Comparison of ENCODE assay signal across 30 mouse cellular contexts in the genomic region with DNA sequence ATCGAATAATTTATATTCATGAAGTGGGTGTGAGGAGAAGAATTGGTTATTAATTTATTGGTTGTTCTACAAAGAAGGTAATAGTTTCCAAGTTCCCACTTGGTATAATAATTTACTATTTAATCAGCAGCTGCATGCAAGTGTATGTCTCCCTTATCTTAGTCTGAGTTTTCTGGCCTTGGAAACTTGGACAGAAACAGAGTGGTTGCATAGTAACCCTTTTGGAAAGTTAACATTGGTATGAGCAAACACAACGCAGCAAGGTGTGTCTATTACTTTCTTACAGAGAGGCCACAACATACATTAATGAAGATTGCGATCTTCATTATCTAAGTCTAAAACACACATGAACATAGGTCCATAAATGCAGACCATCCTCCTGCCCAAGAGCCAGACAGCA. TPM values are rescaled to one million over a fixed set of nuclear protein-coding genes. Genes with fewer than 3 reads are reported as not detected.
DNase-seq lines count a peak whose midpoint lies in the region; ATAC-seq and TF ChIP-seq lines count a peak whose summit lies in the region.
"Had no signal": no experiment of that assay in that cellular context is flagged by ENCODE, and none has a peak within 500 bp of the region (broad histone marks: within the 10 kb centered on the region; RNA-seq: fewer than 3 reads in every experiment).

No protein-coding gene starts in this region.

- no peak overlapping the region for H3K4me3 ChIP-seq in embryonic facial prominence, embryonic 14.5 days (ENCODE audit: low read depth, low read length)
- no peak overlapping the region for H3K4me3 ChIP-seq in embryonic facial prominence, embryonic 10.5 days
- H3K4me3 ChIP-seq in kidney, embryonic 14.5 days (ENCODE audit: low read length), result no peak overlapping the region
- no peak overlapping the region for H3K4me3 ChIP-seq in stomach, embryonic 14.5 days (ENCODE audit: low read depth, low read length)
- H3K4me3 ChIP-seq in stomach, postnatal 0 days (ENCODE audit: low read depth, low read length), result no peak overlapping the region
- H3K4me3 ChIP-seq in forebrain, embryonic 15.5 days, result no peak overlapping the region
- H3K4me3 ChIP-seq: embryonic facial prominence, embryonic 15.5 days; erythroblast, embryonic 14.5 days; forebrain, embryonic 12.5 days; hindbrain, embryonic 10.5 days; hindbrain, embryonic 13.5 days had no signal

- H3K27me3 ChIP-seq in embryonic facial prominence, embryonic 14.5 days (replicated peaks; ENCODE audit: control insufficient read depth, insufficient read depth, low read length), result no peaks in the 10 kb centered on the region
- 0 out of 2 replicates have a peak, but pooled peaks cover 3% of the 10 kb centered on the region for H3K27me3 ChIP-seq in embryonic facial prominence, embryonic 10.5 days (replicated peaks; ENCODE audit: low read depth, poor library complexity, severe bottlenecking)
- H3K27me3 ChIP-seq in kidney, embryonic 14.5 days (ENCODE audit: control insufficient read depth, insufficient read depth, low read length), result no peaks in the 10 kb centered on the region
- H3K27me3 ChIP-seq in stomach, embryonic 14.5 days (ENCODE audit: control insufficient read depth, insufficient read depth, low read length), result no peaks in the 10 kb centered on the region
- no peaks in the 10 kb centered on the region for H3K27me3 ChIP-seq in stomach, postnatal 0 days (ENCODE audit: control insufficient read depth, insufficient read depth, low read length)
- no peaks in the 10 kb centered on the region for H3K27me3 ChIP-seq in forebrain, embryonic 15.5 days
- H3K27me3 ChIP-seq: embryonic facial prominence, embryonic 15.5 days; forebrain, embryonic 12.5 days; hindbrain, embryonic 13.5 days had no signal

- no peak for DNase-seq in embryonic facial prominence, embryonic 14.5 days (ENCODE audit: low spot score)
- DNase-seq in embryonic facial prominence, embryonic 10.5 days (ENCODE audit: low spot score), result no peak
- no peak for DNase-seq in kidney, adult 18-20 months
- DNase-seq in stomach, postnatal 0 days (ENCODE audit: low spot score), result no peak
- DNase-seq: adrenal gland, adult 8-10 months; adrenal gland, postnatal 25 days; cerebellum, adult 11-12 months; cerebellum, adult 8-10 months; cerebellum, postnatal 10 days; cerebellum, postnatal 36 days; embryo, embryonic 11 days; gastrocnemius, postnatal 10 days; gastrocnemius, postnatal 36 days; heart, postnatal 36 days had no signal

- no peak for TF ChIP-seq CTCF in stomach, postnatal 0 days (IDR thresholded peaks at IDR 0.05; ENCODE audit: low read depth)

- H3K4me2 ChIP-seq in embryonic facial prominence, embryonic 14.5 days (ENCODE audit: low read depth, low read length), result no peak overlapping the region
- H3K4me2 ChIP-seq in kidney, embryonic 14.5 days (replicated peaks; ENCODE audit: low read depth, low read length), result no peak overlapping the region
- H3K4me2 ChIP-seq in stomach, embryonic 14.5 days (replicated peaks; ENCODE audit: low read depth, low read length), result no peak overlapping the region
- no peak overlapping the region for H3K4me2 ChIP-seq in stomach, postnatal 0 days (replicated peaks; ENCODE audit: low read depth)
- no peak overlapping the region for H3K4me2 ChIP-seq in forebrain, embryonic 15.5 days (replicated peaks)
- H3K4me2 ChIP-seq: embryonic facial prominence, embryonic 15.5 days; forebrain, embryonic 12.5 days; heart, embryonic 11.5 days; hindbrain, embryonic 13.5 days had no signal

- no peak for ATAC-seq in embryonic facial prominence, embryonic 14.5 days (ENCODE audit: low read depth)
- no peak for ATAC-seq in kidney, embryonic 14.5 days (ENCODE audit: low FRiP score, low TSS enrichment)
- ATAC-seq in stomach, embryonic 14.5 days (ENCODE audit: insufficient number of reproducible peaks, insufficient read depth, low FRiP score, low read depth), result peak; percentile 81
- no peak; the same call in 1 of the 2 replicates for ATAC-seq in stomach, postnatal 0 days (ENCODE audit: low FRiP score, low TSS enrichment)
- ATAC-seq in forebrain, embryonic 15.5 days (replicated peaks), result no peak
- ATAC-seq: activated CD4-positive, CD25-positive, alpha-beta regulatory T cell, adult 4 months; forebrain, embryonic 16.5 days; hindbrain, embryonic 16.5 days had no signal

- 87% methylated on average over 3 of the region's 3 CpGs for WGBS in embryonic facial prominence, embryonic 14.5 days
- WGBS in embryonic facial prominence, embryonic 10.5 days, result 89% methylated on average over 3 of the region's 3 CpGs
- WGBS in kidney, embryonic 14.5 days, result 86% methylated on average over 3 of the region's 3 CpGs
- 81% methylated on average over 3 of the region's 3 CpGs for WGBS in stomach, embryonic 14.5 days
- WGBS in stomach, postnatal 0 days, result 61% methylated on average over 3 of the region's 3 CpGs
- 96% methylated on average over 3 of the region's 3 CpGs for WGBS in forebrain, embryonic 15.5 days

- no peaks in the 10 kb centered on the region for H3K9me3 ChIP-seq in embryonic facial prominence, embryonic 14.5 days (ENCODE audit: control insufficient read depth, low read length)
- no peaks in the 10 kb centered on the region for H3K9me3 ChIP-seq in embryonic facial prominence, embryonic 10.5 days
- H3K9me3 ChIP-seq in kidney, embryonic 14.5 days (ENCODE audit: control insufficient read depth, low read length), result no peaks in the 10 kb centered on the region
- no peaks in the 10 kb centered on the region for H3K9me3 ChIP-seq in stomach, embryonic 14.5 days (ENCODE audit: control insufficient read depth, low read depth, low read length)
- no peaks in the 10 kb centered on the region for H3K9me3 ChIP-seq in stomach, postnatal 0 days (ENCODE audit: control insufficient read depth, low read length)
- H3K9me3 ChIP-seq in forebrain, embryonic 15.5 days, result no peaks in the 10 kb centered on the region
- H3K9me3 ChIP-seq: embryonic facial prominence, embryonic 15.5 days; forebrain, embryonic 12.5 days; hindbrain, embryonic 10.5 days; hindbrain, embryonic 13.5 days had no signal

- no peaks in the 10 kb centered on the region for H3K36me3 ChIP-seq in embryonic facial prominence, embryonic 14.5 days (ENCODE audit: control insufficient read depth, insufficient read depth, low read length)
- H3K36me3 ChIP-seq in embryonic facial prominence, embryonic 10.5 days (replicated peaks), result no peaks in the 10 kb centered on the region
- no peaks in the 10 kb centered on the region for H3K36me3 ChIP-seq in kidney, embryonic 14.5 days (ENCODE audit: control insufficient read depth, insufficient read depth, low read length)
- no peaks in the 10 kb centered on the region for H3K36me3 ChIP-seq in stomach, embryonic 14.5 days (ENCODE audit: control insufficient read depth, insufficient read depth, low read length)
- H3K36me3 ChIP-seq in stomach, postnatal 0 days (ENCODE audit: control insufficient read depth, insufficient read depth, low read length), result no peaks in the 10 kb centered on the region
- H3K36me3 ChIP-seq in forebrain, embryonic 15.5 days, result no peaks in the 10 kb centered on the region
- H3K36me3 ChIP-seq: embryonic facial prominence, embryonic 15.5 days; forebrain, embryonic 12.5 days; hindbrain, embryonic 10.5 days; hindbrain, embryonic 13.5 days had no signal

- no peak for TF ChIP-seq EP300 in stomach, postnatal 0 days (optimal IDR thresholded peaks at IDR 0.05)

- H3K4me1 ChIP-seq in embryonic facial prominence, embryonic 14.5 days (ENCODE audit: control insufficient read depth, insufficient read depth, low read length), result peaks cover 18% of the 10 kb centered on the region
- H3K4me1 ChIP-seq in embryonic facial prominence, embryonic 10.5 days, result no peaks in the 10 kb centered on the region
- H3K4me1 ChIP-seq in kidney, embryonic 14.5 days (ENCODE audit: control insufficient read depth, insufficient read depth, low read length), result peaks cover 23% of the 10 kb centered on the region
- peaks cover 2% of the 10 kb centered on the region; the same call in 1 of the 2 replicates for H3K4me1 ChIP-seq in stomach, embryonic 14.5 days (ENCODE audit: control insufficient read depth, insufficient read depth, low read length)
- no peaks in the 10 kb centered on the region for H3K4me1 ChIP-seq in stomach, postnatal 0 days (replicated peaks; ENCODE audit: control insufficient read depth, insufficient read depth)
- peaks cover 12% of the 10 kb centered on the region; the same call in 1 of the 2 replicates for H3K4me1 ChIP-seq in forebrain, embryonic 15.5 days
- H3K4me1 ChIP-seq: forebrain, embryonic 12.5 days; hindbrain, embryonic 10.5 days had no signal

- H3K9ac ChIP-seq in embryonic facial prominence, embryonic 14.5 days (ENCODE audit: low read depth, low read length), result no peak overlapping the region
- H3K9ac ChIP-seq in kidney, embryonic 14.5 days (ENCODE audit: low read depth, low read length), result no peak overlapping the region
- no peak overlapping the region for H3K9ac ChIP-seq in stomach, embryonic 14.5 days (replicated peaks; ENCODE audit: low read depth, low read length)
- H3K9ac ChIP-seq in stomach, postnatal 0 days (ENCODE audit: low read length), result no peak overlapping the region
- H3K9ac ChIP-seq in forebrain, embryonic 15.5 days (replicated peaks), result no peak overlapping the region
- H3K9ac ChIP-seq: embryonic facial prominence, embryonic 15.5 days; forebrain, embryonic 12.5 days; hindbrain, embryonic 13.5 days had no signal

- peak overlapping the region; percentile 1; the same call in 1 of the 2 replicates for H3K27ac ChIP-seq in embryonic facial prominence, embryonic 14.5 days (replicated peaks; ENCODE audit: low read depth, low read length)
- H3K27ac ChIP-seq in embryonic facial prominence, embryonic 10.5 days (replicated peaks), result no peak overlapping the region
- peak overlapping the region; percentile 53; the same call in 1 of the 2 replicates for H3K27ac ChIP-seq in kidney, embryonic 14.5 days (ENCODE audit: low read depth, low read length)
- H3K27ac ChIP-seq in stomach, embryonic 14.5 days (ENCODE audit: low read length), result no peak overlapping the region
- H3K27ac ChIP-seq in stomach, postnatal 0 days (replicated peaks), result no peak overlapping the region
- no peak overlapping the region for H3K27ac ChIP-seq in forebrain, embryonic 15.5 days (replicated peaks)
- H3K27ac ChIP-seq: embryonic facial prominence, embryonic 15.5 days; forebrain, embryonic 12.5 days; hindbrain, embryonic 10.5 days; hindbrain, embryonic 13.5 days had no signal

RNA-seq across cellular contexts. Expression of gene Npvf, which starts 10.0 kb away (rescaled TPM):
- polyA plus RNA-seq in embryonic facial prominence, embryonic 14.5 days (2014; fragmentation: Nextera tagmentation; extraction: Ambion mirVana), result 0.29 and 0.62 TPM in 2 replicates
- not detected in 2 replicates for polyA plus RNA-seq in embryonic facial prominence, embryonic 10.5 days (2016; fragmentation: Nextera tagmentation; extraction: Ambion mirVana)
- 0.37 TPM in 1 of 2 replicates, not detected in the other for polyA plus RNA-seq in kidney, embryonic 14.5 days (2014; fragmentation: Nextera tagmentation; extraction: Ambion mirVana)
- polyA plus RNA-seq in stomach, embryonic 14.5 days (2014; fragmentation: Nextera tagmentation; extraction: Ambion mirVana), result not detected in 2 replicates
- polyA plus RNA-seq in stomach, postnatal 0 days (2015; fragmentation: Nextera tagmentation; extraction: Ambion mirVana), result not detected in 2 replicates
- polyA plus RNA-seq in forebrain, embryonic 15.5 days (2015; fragmentation: Nextera tagmentation; extraction: Ambion mirVana), result 1.0 TPM in 1 of 2 replicates, not detected in the other
- polyA plus RNA-seq: activated CD4-positive, CD25-positive, alpha-beta regulatory T cell, adult 4 months; cortical plate, adult 2 months; embryonic facial prominence, embryonic 11.5 days; embryonic facial prominence, embryonic 15.5 days; erythroblast, embryonic 14.5 days; forebrain, embryonic 12.5 days; forebrain, embryonic 16.5 days; heart, embryonic 14.5 days; heart, postnatal 0 days; hindbrain, embryonic 10.5 days; hindbrain, embryonic 13.5 days had no signal

Comparison
In these comparisons a context has a peak if more than half of its experiments do, and no peak if none do; other contexts are left out.
1. H3K27ac ChIP-seq: peak in embryonic facial prominence, embryonic 14.5 days (single experiment) and kidney, embryonic 14.5 days (single experiment); none in embryonic facial prominence, embryonic 10.5 days (single experiment), stomach, embryonic 14.5 days (single experiment), stomach, postnatal 0 days (single experiment) and forebrain, embryonic 15.5 days (single experiment).